Mouse (Mus musculus) right cerebral cortex, postnatal 10 days (tissue): ENCODE measurements at regions not wholly inside any gene's neighbourhood (a gene's known extent, or its start where the extent isn't known, plus 50 kb on each side); places are given as distances from the start of the nearest gene placed in this dataset.
A peak's percentile ranks its signal among the peaks of the same experiment; 100 is the strongest.
"Not testable (repeated sequence)": the region's sequence is repeated elsewhere in the genome, so short reads cannot be mapped to it uniquely, and the experiment has no call there.

ENCODE experiments used
- DNase-seq, 2 experiments: peaks; one replicate each; pipeline ENCODE4 v3.0.0; 2021; ENCODE audit warnings: low spot score in 2 of 2

GRCm38 (mm10) chr1:103986867-103987266 is 781.5 kb upstream of the Cdh20 start:
- DNase-seq: peak; percentile 29 to 31

- DNase-seq: not testable (repeated sequence)
Measured at GRCm38 (mm10) chr1:104002906-104003305, 765.4 kb upstream of the Cdh20 start.

DNA sequence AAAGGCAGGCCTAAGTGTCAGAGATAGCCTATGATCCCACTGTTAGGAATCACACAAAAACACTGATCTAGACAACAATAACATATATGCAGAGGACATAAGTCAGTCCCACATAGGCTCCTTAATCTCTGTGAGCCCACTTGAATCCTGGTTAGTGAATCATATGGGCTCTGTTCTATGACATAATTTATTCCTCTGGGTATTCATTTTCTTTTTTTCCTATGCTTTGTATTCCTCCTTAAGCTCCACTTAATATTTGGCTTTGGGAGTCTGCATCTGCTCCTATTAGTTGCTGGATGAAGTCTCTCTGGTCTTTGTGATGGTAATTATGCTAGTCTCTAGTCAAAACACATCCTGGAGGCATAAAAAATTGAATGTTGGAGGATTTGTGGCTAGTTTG is 738.7 kb upstream of the Cdh20 start:
- DNase-seq: no peak

- no peak for DNase-seq
Measured at GRCm38 (mm10) chr1:104048440-104048839, 719.9 kb upstream of the Cdh20 start.

DNA sequence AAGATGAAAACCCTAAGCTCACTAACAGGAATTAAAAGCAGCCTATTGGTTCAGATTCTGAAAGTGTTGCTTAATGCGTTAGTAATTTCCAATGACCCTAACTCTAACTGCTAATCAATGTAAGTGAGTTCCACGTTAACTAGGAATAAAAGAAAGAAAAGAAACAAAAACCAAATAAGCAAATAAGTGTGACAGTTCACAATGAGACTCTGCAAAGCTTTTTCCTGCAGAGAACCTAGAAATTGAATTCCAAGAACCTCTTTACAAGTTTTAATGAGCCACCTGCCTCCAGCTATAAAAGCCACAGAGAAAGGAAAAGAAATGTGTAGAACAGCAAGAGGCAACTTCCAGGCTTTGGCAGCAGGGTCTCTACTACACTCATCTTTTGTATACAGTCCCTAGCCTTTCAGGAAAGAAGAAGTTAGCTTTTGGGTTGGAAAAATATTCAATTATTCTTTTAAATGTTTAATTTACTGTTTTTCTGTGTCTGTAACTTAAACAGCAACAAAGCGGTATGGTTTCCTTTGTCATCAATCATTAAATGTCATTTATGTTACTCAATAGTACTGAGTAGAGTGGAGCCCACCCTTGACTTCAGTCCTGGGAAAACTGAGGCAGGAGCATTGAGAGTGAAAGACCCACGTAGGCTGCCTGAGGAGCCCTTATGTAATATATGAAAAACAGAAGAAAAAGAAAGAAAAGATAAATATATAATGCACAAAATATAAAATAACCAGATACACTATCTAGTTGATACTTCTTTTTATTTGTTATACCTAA is 719.0 kb upstream of the Cdh20 start:
- no peak for DNase-seq
